Mouse (Mus musculus): ENCODE results near the gene Zfhx3.

DNA sequence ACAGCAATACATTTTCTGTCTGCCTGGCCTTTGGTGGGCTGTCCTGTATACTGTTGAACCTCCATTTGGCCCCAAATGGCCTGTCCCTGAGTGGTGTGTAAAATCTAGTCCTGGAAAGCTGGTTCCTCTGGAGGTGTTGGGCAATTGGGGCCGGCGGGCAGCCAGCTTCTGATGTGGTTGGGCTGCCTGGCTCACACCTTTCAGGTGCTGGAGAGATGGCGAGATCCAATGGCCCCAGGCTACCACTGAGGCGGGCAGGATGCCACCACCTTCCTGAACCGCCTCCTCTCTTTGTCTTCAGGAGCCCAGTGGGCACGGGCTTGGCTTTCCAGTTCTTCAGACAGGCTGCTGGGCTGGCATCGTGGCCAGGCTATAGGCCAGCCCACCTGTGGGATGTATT lies 803.1 kb downstream of the Zfhx3 start:
- TF ChIP-seq POLR2A (IDR thresholded peaks at IDR 0.05; ENCODE audit: extremely low read depth, insufficient read depth, low read length) = no peak
- no peak for TF ChIP-seq CTCF (IDR thresholded peaks at IDR 0.05; ENCODE audit: low read depth, low read length)
